Mouse (Mus musculus) kidney, adult 2 months (tissue): ENCODE measurements around the gene Odf4. TPM values are rescaled to one million over a fixed set of nuclear protein-coding genes. Genes with fewer than 3 reads are reported as not detected.

Experiments used
- DNase-seq: peaks from one replicate; pipeline ENCODE4 v3.0.0; 2021
- H3K27ac ChIP-seq: fragments of 200-500 bp; 2 replicates; pipeline ENCODE4 v1.5.1; 2012; ENCODE audit warnings: low read depth, low read length, control low read depth, inconsistent platforms; ENCODE audit not compliant: insufficient read depth
- H3K27me3 ChIP-seq: fragments of 200-500 bp; replicated peaks from 2 replicates; pipeline ENCODE4 v1.6.1; 2012; ENCODE audit warnings: mild to moderate bottlenecking, moderate library complexity, low read length, inconsistent platforms; ENCODE audit not compliant: control insufficient read depth, insufficient read depth
- H3K36me3 ChIP-seq: fragments of 200-500 bp; 2 replicates; pipeline ENCODE4 v1.6.1; 2012; ENCODE audit warnings: mild to moderate bottlenecking, moderate library complexity, low read length, inconsistent platforms; ENCODE audit not compliant: control insufficient read depth, insufficient read depth
- H3K4me1 ChIP-seq: fragments of 200-500 bp; 2 replicates; pipeline ENCODE4 v1.6.1; 2011; ENCODE audit warnings: low read length; ENCODE audit not compliant: control insufficient read depth, insufficient read depth
- H3K4me3 ChIP-seq: fragments of 200-500 bp; 2 replicates; pipeline ENCODE4 v1.5.1; 2011; ENCODE audit warnings: mild to moderate bottlenecking, low read depth, low read length, control low read depth; ENCODE audit not compliant: insufficient read depth
- CTCF ChIP-seq: fragments of 200-500 bp; conservative IDR thresholded peaks from 2 replicates; pipeline ENCODE4 v1.5.1; 2011; ENCODE audit warnings: low read depth, mild to moderate bottlenecking, control low read depth, low read length, moderate library complexity, mixed read lengths; ENCODE audit not compliant: insufficient read depth, insufficient read length
- POLR2A ChIP-seq: fragments of 200-500 bp; IDR thresholded peaks from one replicate; pipeline ENCODE4 v1.6.1; 2011; ENCODE audit warnings: low read depth, low read length, control low read depth
- WGBS: fragments of 180-500 bp; shearing (Covaris S2); methylation state at CpG from one replicate; pipeline ENCODE4 v1.1.7; 2018; 5-methylcytosine and 5-hydroxymethylcytosine counted together
- polyA plus RNA-seq: library from polyadenylated mRNA; depleted of rRNA; stranded (reverse); fragments of >200 nt; gene quantifications from 2 replicates; pipeline ENCODE4 v1.2.3, GENCODE M21; 2012

The Odf4 gene
- polyA plus RNA-seq, 1 experiment: 0.33 TPM

GRCm38 (mm10) chr11:68933885-68934507, 7.1 kb upstream of the Odf4 start:
- H3K4me1 ChIP-seq: no peaks in the 10 kb centered on the region; the same call in 1 of the 2 replicates
- no peak overlapping the region for H3K27ac ChIP-seq
- H3K36me3 ChIP-seq: no peaks in the 10 kb centered on the region
- H3K27me3 ChIP-seq: no peaks in the 10 kb centered on the region
- TF ChIP-seq CTCF: no peak
- TF ChIP-seq POLR2A: no peak
- H3K4me3 ChIP-seq: no peak overlapping the region
- WGBS: 76% methylated on average over 5 of the region's 5 CpGs
- DNase-seq: no peak

GRCm38 (mm10) chr11:68929947-68930346, 3.1 kb upstream of the Odf4 start:
- TF ChIP-seq CTCF (no peak), POLR2A (no peak)
- H3K27me3 ChIP-seq: no peaks in the 10 kb centered on the region
- H3K4me1 ChIP-seq: no peaks in the 10 kb centered on the region
- H3K36me3 ChIP-seq: no peaks in the 10 kb centered on the region
- DNase-seq: no peak
- no peak overlapping the region for H3K4me3 ChIP-seq
- no peak overlapping the region for H3K27ac ChIP-seq
- WGBS: 79% methylated on average over 6 of the region's 6 CpGs

DNA sequence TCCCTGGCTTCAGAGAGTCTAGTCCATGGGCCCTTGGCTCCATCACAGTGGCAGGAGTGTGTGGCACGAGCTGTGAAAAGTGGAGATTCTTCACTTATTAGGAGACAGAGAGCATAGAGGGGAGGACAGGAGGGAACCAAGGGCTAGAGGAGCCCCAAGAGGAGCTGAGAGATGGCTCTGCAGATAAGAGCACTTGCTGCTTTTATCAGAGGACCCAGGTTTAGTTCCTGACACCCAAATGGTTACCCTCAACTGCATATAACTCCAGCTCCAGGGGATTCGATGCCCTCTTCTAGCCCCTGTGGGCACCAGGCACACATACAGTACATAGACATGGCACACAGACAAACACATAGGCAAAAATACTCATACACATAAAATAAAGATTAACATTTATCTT, 2.1 kb downstream of the Odf4 start:
- no peak overlapping the region for H3K4me3 ChIP-seq
- H3K27me3 ChIP-seq: no peaks in the 10 kb centered on the region
- H3K4me1 ChIP-seq: no peaks in the 10 kb centered on the region; the same call in 1 of the 2 replicates
- WGBS: 91% methylated on average over 2 of the region's 2 CpGs
- no peak overlapping the region for H3K27ac ChIP-seq
- DNase-seq: no peak
- TF ChIP-seq CTCF (no peak), POLR2A (no peak)
- H3K36me3 ChIP-seq: no peaks in the 10 kb centered on the region

- H3K4me1 ChIP-seq: no peaks in the 10 kb centered on the region; the same call in 1 of the 2 replicates
- no peak overlapping the region for H3K4me3 ChIP-seq
- TF ChIP-seq CTCF (no peak), POLR2A (no peak)
- H3K36me3 ChIP-seq: no peaks in the 10 kb centered on the region
- 67% methylated on average over 3 of the region's 3 CpGs for WGBS
- H3K27ac ChIP-seq: peak overlapping the region; percentile 69; the same call in 1 of the 2 replicates
- DNase-seq: peak; percentile 70
- no peaks in the 10 kb centered on the region for H3K27me3 ChIP-seq
These were observed 3.7 kb downstream of the Odf4 start for GRCm38 (mm10) chr11:68923191-68923590.

GRCm38 (mm10) chr11:68914566-68914965, 12.3 kb downstream of the Odf4 start:
- TF ChIP-seq CTCF: no peak
- no peak for TF ChIP-seq POLR2A
- WGBS: 91% methylated on average over 4 of the region's 4 CpGs
- H3K27me3 ChIP-seq: no peaks in the 10 kb centered on the region
- H3K4me1 ChIP-seq: peaks cover 4% of the 10 kb centered on the region
- no peak overlapping the region for H3K27ac ChIP-seq
- H3K36me3 ChIP-seq: no peaks in the 10 kb centered on the region
- DNase-seq: no peak
- H3K4me3 ChIP-seq: no peak overlapping the region

GRCm38 (mm10) chr11:68911531-68912177, 15.2 kb downstream of the Odf4 start:
- peak overlapping the region; percentile 88 for H3K27ac ChIP-seq
- no peaks in the 10 kb centered on the region for H3K27me3 ChIP-seq
- WGBS: 30% methylated on average over 14 of the region's 14 CpGs
- peaks cover 4% of the 10 kb centered on the region for H3K4me1 ChIP-seq
- H3K4me3 ChIP-seq: no peak overlapping the region
- no peaks in the 10 kb centered on the region for H3K36me3 ChIP-seq
- TF ChIP-seq POLR2A (no peak), CTCF (no peak)
- peak; percentile 65 for DNase-seq

- H3K36me3 ChIP-seq: peaks cover 5% of the 10 kb centered on the region
- no peak overlapping the region for H3K4me3 ChIP-seq
- peaks cover 4% of the 10 kb centered on the region for H3K4me1 ChIP-seq
- DNase-seq: peak; percentile 57
- TF ChIP-seq CTCF: no peak
- no peak for TF ChIP-seq POLR2A
- H3K27me3 ChIP-seq: no peaks in the 10 kb centered on the region
- peak overlapping the region; percentile 25 for H3K27ac ChIP-seq
- 41% methylated on average over 7 of the region's 7 CpGs for whole genome bisulfite sequencing
These were observed 17.9 kb downstream of the Odf4 start for GRCm38 (mm10) chr11:68908846-68909503.
